Mouse (Mus musculus) liver, embryonic 11.5 days (tissue): ENCODE measurements at regions not wholly inside any gene's neighbourhood (a gene's known extent, or its start where the extent isn't known, plus 50 kb on each side); places are given as distances from the start of the nearest gene placed in this dataset.

Experiments
- ATAC-seq: fragments of 200-750 bp; cut with Nextera tagmentation; replicated peaks from 2 replicates; pipeline ENCODE4 v1.8.0; 2017; ENCODE audit warnings: moderate number of reproducible peaks, mild to moderate bottlenecking, moderate TSS enrichment, moderate library complexity; ENCODE audit not compliant: low FRiP score
- DNase-seq: peaks from one replicate; pipeline ENCODE4 v3.0.0-alpha.2; 2017; ENCODE audit warnings: low spot score
- H3K27ac ChIP-seq: fragments of 300-500 bp; sonication (generic); 2 replicates; pipeline ENCODE4 v1.5.1; 2014; ENCODE audit warnings: mild to moderate bottlenecking, low read depth, low read length, control low read depth
- H3K27me3 ChIP-seq: fragments of 300-500 bp; sonication (generic); replicated peaks from 2 replicates; pipeline ENCODE4 v1.6.1; 2014; ENCODE audit warnings: low read length, mixed read lengths; ENCODE audit not compliant: control insufficient read depth, insufficient read depth
- H3K36me3 ChIP-seq: fragments of 300-500 bp; sonication (generic); 2 replicates; pipeline ENCODE4 v1.6.1; 2014; ENCODE audit warnings: mild to moderate bottlenecking, low read length, moderate library complexity, mixed read lengths; ENCODE audit not compliant: control insufficient read depth, insufficient read depth
- H3K4me1 ChIP-seq: fragments of 300-500 bp; sonication (generic); replicated peaks from 2 replicates; pipeline ENCODE4 v1.6.1; 2014; ENCODE audit warnings: low read length, mixed read lengths; ENCODE audit not compliant: control insufficient read depth, insufficient read depth
- H3K4me2 ChIP-seq: fragments of 300-500 bp; sonication (generic); 2 replicates; pipeline ENCODE4 v1.6.1; 2014; ENCODE audit warnings: mild to moderate bottlenecking, control low read depth, moderate library complexity
- H3K4me3 ChIP-seq: fragments of 300-500 bp; sonication (generic); 2 replicates; pipeline ENCODE4 v1.5.1; 2014; ENCODE audit warnings: low read depth, low read length, control low read depth
- H3K9ac ChIP-seq: fragments of 300-500 bp; sonication (generic); 2 replicates; pipeline ENCODE4 v1.6.1; 2014; ENCODE audit warnings: low read depth, low read length, control low read depth
- H3K9me3 ChIP-seq: fragments of 300-500 bp; sonication (generic); 2 replicates; pipeline ENCODE4 v1.6.1; 2016; ENCODE audit warnings: low read length, inconsistent platforms, mixed read lengths; ENCODE audit not compliant: control insufficient read depth
- WGBS: fragments of 180-500 bp; shearing (Covaris S2); extraction: QIAGEN DNeasy Blood & Tissue Kit; methylation state at CpG from one replicate; pipeline ENCODE4 v1.1.7; 2014; 5-methylcytosine and 5-hydroxymethylcytosine counted together

DNA sequence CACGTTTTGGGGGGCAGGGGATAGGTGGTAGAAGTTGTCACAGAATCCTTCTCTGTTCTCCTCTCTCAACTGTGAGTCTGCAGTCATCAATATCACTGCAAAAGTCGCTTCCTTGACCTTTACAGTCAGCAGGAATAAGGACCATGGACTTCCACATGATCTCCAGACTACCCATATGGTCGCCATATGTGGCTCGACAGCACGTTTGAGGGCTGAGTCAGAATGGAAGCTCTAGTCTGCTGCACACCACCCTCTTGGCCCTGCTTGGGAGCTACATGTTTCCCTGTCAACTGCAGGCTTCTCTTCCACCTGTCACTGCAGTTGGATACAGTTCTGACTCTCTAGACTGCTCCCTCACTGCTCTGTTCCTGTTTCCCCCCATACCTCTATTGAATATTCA lies 590.6 kb downstream of the Isl1 start:
- no peak overlapping the region for H3K4me3 ChIP-seq
- H3K4me1 ChIP-seq, result no peaks in the 10 kb centered on the region
- H3K9ac ChIP-seq, result no peak overlapping the region
- H3K4me2 ChIP-seq, result no peak overlapping the region
- WGBS, result 63% methylated on average over 5 of the region's 5 CpGs
- ATAC-seq, result no peak
- H3K27me3 ChIP-seq, result no peaks in the 10 kb centered on the region
- no peaks in the 10 kb centered on the region for H3K9me3 ChIP-seq
- H3K27ac ChIP-seq, result no peak overlapping the region
- no peaks in the 10 kb centered on the region for H3K36me3 ChIP-seq
- DNase-seq, result no peak

DNA sequence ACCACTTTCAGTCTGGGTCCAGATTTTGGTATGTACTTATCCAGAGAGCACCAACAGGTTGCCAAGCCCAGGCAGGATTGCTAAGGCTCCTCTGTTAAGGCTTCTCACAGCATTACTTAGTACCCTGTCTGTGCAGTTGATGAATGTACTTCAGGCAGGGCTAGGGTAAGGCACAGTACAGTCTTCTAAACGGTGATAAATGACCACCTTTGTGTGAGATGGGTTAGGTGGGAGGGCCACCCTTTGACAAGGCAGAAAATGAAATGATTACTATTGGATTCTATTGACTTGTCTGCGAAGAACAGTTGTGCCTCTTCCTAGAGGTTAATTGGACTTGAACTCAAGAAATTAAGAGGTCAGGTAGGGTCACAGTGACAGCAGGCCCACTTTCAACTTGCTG lies 594.4 kb upstream of the Itga1 start:
- 58% methylated on average over 2 of the region's 2 CpGs for WGBS
- Histone ChIP-seq H3K9ac (no peak overlapping the region), H3K27me3 (no peaks in the 10 kb centered on the region), H3K36me3 (no peaks in the 10 kb centered on the region), H3K27ac (no peak overlapping the region), H3K9me3 (no peaks in the 10 kb centered on the region), H3K4me3 (no peak overlapping the region), H3K4me1 (no peaks in the 10 kb centered on the region), H3K4me2 (no peak overlapping the region)
- no peak for DNase-seq
- ATAC-seq, result no peak

DNA sequence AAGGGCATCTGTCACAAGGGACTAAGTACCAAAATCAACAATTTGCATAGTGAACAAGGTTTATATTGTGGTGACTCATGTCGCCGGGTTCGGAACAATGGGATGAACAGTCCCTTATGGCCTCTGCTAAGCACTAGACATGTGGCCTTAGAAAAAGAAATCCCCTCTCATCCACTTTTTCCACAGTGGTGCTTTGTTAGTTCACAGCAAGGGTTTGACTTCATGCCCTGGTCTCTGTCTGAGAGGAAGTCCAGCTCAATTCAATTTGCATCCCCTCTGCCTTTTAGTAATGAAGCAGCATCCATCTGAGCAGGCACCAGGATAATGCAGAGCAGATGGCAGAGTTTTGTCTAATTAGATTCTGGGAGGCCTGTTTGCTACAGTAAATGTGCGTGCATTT lies 585.7 kb upstream of the Itga1 start:
- H3K9ac ChIP-seq, result no peak overlapping the region
- H3K9me3 ChIP-seq, result no peaks in the 10 kb centered on the region
- no peak overlapping the region for H3K4me2 ChIP-seq
- no peak overlapping the region for H3K27ac ChIP-seq
- no peak for DNase-seq
- H3K36me3 ChIP-seq, result no peaks in the 10 kb centered on the region
- ATAC-seq, result no peak
- no peaks in the 10 kb centered on the region for H3K27me3 ChIP-seq
- no peaks in the 10 kb centered on the region for H3K4me1 ChIP-seq
- no peak overlapping the region for H3K4me3 ChIP-seq
- 81% methylated on average over 4 of the region's 4 CpGs for WGBS

DNA sequence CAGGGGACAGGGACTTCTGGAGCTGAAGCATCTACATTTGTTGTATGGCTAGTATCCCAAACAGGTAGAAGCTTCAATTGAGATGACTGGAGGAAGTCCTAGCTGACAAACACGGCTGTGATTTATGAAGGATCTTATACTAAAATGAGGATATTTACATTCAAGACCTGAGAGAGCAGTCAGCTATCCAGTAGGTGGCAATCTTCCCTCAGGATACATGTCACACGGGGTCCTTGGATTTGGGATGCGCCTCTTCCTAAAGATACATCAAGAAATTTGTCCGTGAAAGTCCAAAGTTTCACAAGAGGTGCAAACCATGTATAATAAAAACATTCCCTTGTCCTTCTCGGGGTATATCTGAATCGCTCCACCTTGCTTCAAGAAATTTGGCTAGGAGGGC lies 577.8 kb upstream of the Itga1 start:
- no peak overlapping the region for H3K27ac ChIP-seq
- DNase-seq (no peak), ATAC-seq (no peak)
- H3K9ac ChIP-seq, result no peak overlapping the region
- H3K27me3 ChIP-seq, result no peaks in the 10 kb centered on the region
- no peaks in the 10 kb centered on the region for H3K4me1 ChIP-seq
- WGBS, result 42% methylated on average over 6 of the region's 6 CpGs
- no peaks in the 10 kb centered on the region for H3K36me3 ChIP-seq
- H3K4me3 ChIP-seq, result no peak overlapping the region
- no peak overlapping the region for H3K4me2 ChIP-seq
- no peaks in the 10 kb centered on the region for H3K9me3 ChIP-seq

DNA sequence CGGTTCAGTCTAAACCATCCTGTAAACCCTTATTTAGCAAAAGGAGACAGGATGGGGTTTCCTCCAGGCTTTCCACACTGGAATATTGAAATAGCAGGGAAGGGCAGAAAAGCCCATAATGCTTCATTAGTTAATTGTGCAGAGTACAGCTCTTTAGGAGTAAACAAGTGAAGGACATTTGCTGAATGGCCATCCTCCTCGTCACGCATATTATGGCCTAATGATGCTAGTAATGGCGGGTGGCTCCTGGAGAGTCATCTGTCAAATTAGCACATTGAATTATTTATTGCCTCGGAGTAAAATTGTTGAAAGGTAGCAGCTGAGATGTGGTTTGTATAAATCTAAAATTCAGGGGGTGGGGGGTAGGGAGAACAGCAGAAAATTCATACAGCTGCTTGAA lies 575.1 kb upstream of the Itga1 start:
- Histone ChIP-seq H3K36me3 (no peaks in the 10 kb centered on the region), H3K4me2 (no peak overlapping the region), H3K4me3 (no peak overlapping the region), H3K4me1 (no peaks in the 10 kb centered on the region), H3K9me3 (no peaks in the 10 kb centered on the region), H3K27me3 (no peaks in the 10 kb centered on the region), H3K9ac (no peak overlapping the region), H3K27ac (no peak overlapping the region)
- no peak for DNase-seq
- WGBS, result 79% methylated on average over 5 of the region's 5 CpGs
- no peak for ATAC-seq

DNA sequence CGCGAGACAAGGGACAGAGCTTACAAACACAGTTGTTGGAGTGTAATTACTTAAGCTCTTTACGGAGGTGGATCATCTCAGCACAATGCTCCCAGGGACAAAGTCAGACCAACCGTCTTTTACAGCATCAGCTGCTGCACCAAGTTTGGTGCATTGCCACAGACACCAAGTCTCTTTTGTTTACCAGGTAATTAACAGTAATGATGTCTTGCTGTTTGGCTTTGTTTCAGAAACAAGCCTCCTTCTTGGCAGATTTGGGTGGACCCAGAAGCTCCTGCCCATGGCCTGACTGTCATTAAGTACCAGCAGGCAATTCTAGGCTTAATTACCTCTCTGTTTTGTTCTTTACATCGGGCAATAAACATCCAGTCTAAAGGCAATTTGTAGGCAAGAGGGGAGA lies 572.0 kb upstream of the Itga1 start:
- no peaks in the 10 kb centered on the region for H3K9me3 ChIP-seq
- H3K4me2 ChIP-seq, result no peak overlapping the region
- no peak overlapping the region for H3K27ac ChIP-seq
- H3K4me3 ChIP-seq, result no peak overlapping the region
- no peaks in the 10 kb centered on the region for H3K36me3 ChIP-seq
- H3K27me3 ChIP-seq, result no peaks in the 10 kb centered on the region
- no peak for DNase-seq
- no peak overlapping the region for H3K9ac ChIP-seq
- no peak for ATAC-seq
- H3K4me1 ChIP-seq, result no peaks in the 10 kb centered on the region
- 40% methylated on average over 5 of the region's 5 CpGs for WGBS

DNA sequence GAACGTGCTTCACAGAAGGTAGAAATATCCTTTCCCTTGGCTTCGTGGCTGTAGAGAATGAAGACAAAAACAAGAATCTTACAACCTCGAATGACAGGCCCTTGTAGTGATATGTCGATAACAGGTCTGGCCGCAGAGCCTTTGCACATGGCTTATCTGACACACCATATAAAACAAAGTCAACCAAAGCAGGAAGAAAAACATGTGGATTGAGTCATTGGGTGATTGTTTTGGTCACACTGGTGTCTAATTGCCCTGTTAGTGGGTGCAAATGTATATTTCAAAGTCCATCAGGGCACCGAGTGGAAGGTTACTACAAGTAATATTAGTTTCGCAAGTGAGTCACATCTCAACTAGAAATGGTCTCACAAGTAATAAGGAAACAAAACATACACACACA lies 569.9 kb upstream of the Itga1 start:
- ATAC-seq (no peak), DNase-seq (no peak)
- Histone ChIP-seq H3K9me3 (no peaks in the 10 kb centered on the region), H3K9ac (no peak overlapping the region), H3K36me3 (no peaks in the 10 kb centered on the region), H3K27me3 (no peaks in the 10 kb centered on the region), H3K4me3 (no peak overlapping the region), H3K4me2 (no peak overlapping the region), H3K4me1 (no peaks in the 10 kb centered on the region), H3K27ac (no peak overlapping the region)
- WGBS, result 72% methylated on average over 7 of the region's 7 CpGs

DNA sequence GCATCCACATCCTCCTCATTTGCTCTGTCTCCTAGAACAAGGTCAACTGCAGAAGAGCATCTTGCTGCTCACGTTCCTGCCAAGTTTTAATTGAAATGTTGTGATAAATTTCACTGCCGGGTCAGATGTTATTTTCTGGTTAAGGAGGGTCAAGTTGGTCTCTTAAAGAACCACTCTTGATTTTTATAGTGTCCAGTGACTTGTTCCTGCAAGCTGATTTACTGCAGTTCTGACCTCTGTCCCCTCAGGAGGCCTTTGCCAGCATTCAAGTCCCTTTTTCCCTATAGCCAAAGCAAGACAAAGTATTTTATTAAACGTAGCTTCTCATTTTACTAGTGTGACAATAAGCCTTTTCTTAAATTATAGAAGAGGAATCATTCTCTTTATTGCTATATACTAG lies 567.8 kb upstream of the Itga1 start:
- Histone ChIP-seq H3K9me3 (no peaks in the 10 kb centered on the region), H3K9ac (no peak overlapping the region), H3K4me2 (no peak overlapping the region), H3K4me1 (no peaks in the 10 kb centered on the region), H3K4me3 (no peak overlapping the region), H3K27ac (no peak overlapping the region), H3K36me3 (no peaks in the 10 kb centered on the region), H3K27me3 (no peaks in the 10 kb centered on the region)
- DNase-seq (no peak), ATAC-seq (no peak)
- 55% methylated on average over 3 of the region's 3 CpGs for WGBS

DNA sequence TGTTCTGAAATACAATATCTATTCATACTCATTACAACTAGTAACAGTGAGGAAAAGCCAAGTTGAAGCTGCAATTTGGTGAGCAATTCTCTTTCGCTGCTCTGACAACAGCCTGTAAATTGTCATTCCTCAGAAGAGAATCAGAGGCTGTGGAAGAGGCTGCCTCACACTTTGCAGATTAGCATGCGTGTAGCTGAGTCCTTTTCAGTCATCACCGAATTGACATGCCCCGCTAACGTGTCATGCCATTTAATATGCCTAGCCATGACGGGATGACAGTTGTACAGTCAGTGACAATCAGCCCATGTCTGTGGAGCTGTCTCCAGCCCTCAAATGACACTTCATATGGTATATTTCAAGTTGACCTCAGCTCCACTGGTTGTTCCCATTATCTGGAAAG lies 553.4 kb upstream of the Itga1 start:
- WGBS, result 83% methylated on average over 6 of the region's 6 CpGs
- H3K9ac ChIP-seq, result no peak overlapping the region

More for the DNA sequence above, 553.4 kb upstream of the Itga1 start:
- Histone ChIP-seq H3K27ac (no peak overlapping the region), H3K4me1 (no peaks in the 10 kb centered on the region), H3K9me3 (no peaks in the 10 kb centered on the region), H3K27me3 (no peaks in the 10 kb centered on the region), H3K36me3 (no peaks in the 10 kb centered on the region), H3K4me2 (no peak overlapping the region), H3K4me3 (no peak overlapping the region)
- ATAC-seq (no peak), DNase-seq (no peak)
